Mouse (Mus musculus) urinary bladder, postnatal 10 days (tissue): ENCODE results near the gene Pde4d.

Experiments used
- DNase-seq: peaks from one replicate; pipeline ENCODE4 v3.0.0; 2022; ENCODE audit warnings: low spot score

Gene Pde4d

GRCm38 (mm10) chr13:109508472-109508871, 1058.7 kb downstream of the Pde4d start:
- DNase-seq = no peak

- DNase-seq = no peak
Measured at GRCm38 (mm10) chr13:109518194-109518593, 1068.4 kb downstream of the Pde4d start.

GRCm38 (mm10) chr13:109519485-109519884, 1069.7 kb downstream of the Pde4d start:
- DNase-seq = no peak

GRCm38 (mm10) chr13:109519966-109520646, 1070.4 kb downstream of the Pde4d start:
- DNase-seq = no peak

GRCm38 (mm10) chr13:109533838-109534523, 1084.2 kb downstream of the Pde4d start:
- DNase-seq = no peak

- no peak for DNase-seq
Measured at GRCm38 (mm10) chr13:109534709-109535284, 1085.0 kb downstream of the Pde4d start.

- DNase-seq = no peak
Measured at GRCm38 (mm10) chr13:109536636-109537035, 1086.9 kb downstream of the Pde4d start.

GRCm38 (mm10) chr13:109539371-109539770, 1089.6 kb downstream of the Pde4d start:
- no peak for DNase-seq

GRCm38 (mm10) chr13:109544646-109545045, 1094.9 kb downstream of the Pde4d start:
- no peak for DNase-seq

- no peak for DNase-seq
Measured at GRCm38 (mm10) chr13:109546337-109546736, 1096.6 kb downstream of the Pde4d start.

GRCm38 (mm10) chr13:109547006-109547587, 1097.3 kb downstream of the Pde4d start:
- DNase-seq = no peak

- peak; percentile 25 for DNase-seq
Measured at GRCm38 (mm10) chr13:109547700-109548099, 1098.0 kb downstream of the Pde4d start.

GRCm38 (mm10) chr13:109548263-109548662, 1098.5 kb downstream of the Pde4d start:
- DNase-seq = no peak

- no peak for DNase-seq
Measured at GRCm38 (mm10) chr13:109548771-109549555, 1099.2 kb downstream of the Pde4d start.

- no peak for DNase-seq
Measured at GRCm38 (mm10) chr13:109551836-109552235, 1102.1 kb downstream of the Pde4d start.

- no peak for DNase-seq
Measured at GRCm38 (mm10) chr13:109555513-109555912, 1105.8 kb downstream of the Pde4d start.

GRCm38 (mm10) chr13:109556853-109557252, 1107.1 kb downstream of the Pde4d start:
- DNase-seq = no peak

GRCm38 (mm10) chr13:109558341-109559257, 1108.9 kb downstream of the Pde4d start:
- no peak for DNase-seq

GRCm38 (mm10) chr13:109560261-109560660, 1110.5 kb downstream of the Pde4d start:
- DNase-seq = no peak

GRCm38 (mm10) chr13:109568638-109569468, 1119.1 kb downstream of the Pde4d start:
- DNase-seq = no peak
